Mouse (Mus musculus): ENCODE data around the gene Eml6. TPM values are rescaled to one million over a fixed set of nuclear protein-coding genes. Genes with fewer than 3 reads are reported as not detected.
A peak's percentile ranks its signal among the peaks of the same experiment; 100 is the strongest.

The Eml6 gene
- polyA plus RNA-seq, 1 experiment from 2014 or later, result 4.0 TPM

- Histone ChIP-seq H3K4me2 (replicated peaks) (no peak overlapping the region), H3K27me3 (no peaks in the 10 kb centered on the region), H3K4me1 (replicated peaks) (no peaks in the 10 kb centered on the region), H3K9ac (replicated peaks) (no peak overlapping the region), H3K36me3 (no peaks in the 10 kb centered on the region), H3K27ac (no peak overlapping the region), H3K9me3 (no peaks in the 10 kb centered on the region), H3K4me3 (replicated peaks) (no peak overlapping the region)
- no peak for ATAC-seq
- 85% methylated on average over 1 of the region's 1 CpGs for WGBS
These were observed 297.9 kb downstream of the Eml6 start for GRCm38 (mm10) chr11:29727901-29728300.

- Histone ChIP-seq H3K4me2 (replicated peaks) (no peak overlapping the region), H3K9me3 (no peaks in the 10 kb centered on the region), H3K27me3 (no peaks in the 10 kb centered on the region), H3K36me3 (no peaks in the 10 kb centered on the region), H3K27ac (no peak overlapping the region), H3K4me1 (replicated peaks) (no peaks in the 10 kb centered on the region), H3K4me3 (replicated peaks) (no peak overlapping the region), H3K9ac (replicated peaks) (no peak overlapping the region)
- ATAC-seq, result no peak
- WGBS, result 76% methylated on average over 1 of the region's 1 CpGs
These were observed 300.2 kb downstream of the Eml6 start for GRCm38 (mm10) chr11:29725610-29726009.

- H3K9me3 ChIP-seq, result no peaks in the 10 kb centered on the region
- no peak overlapping the region for H3K4me3 ChIP-seq (replicated peaks)
- no peaks in the 10 kb centered on the region for H3K4me1 ChIP-seq (replicated peaks)
- H3K27me3 ChIP-seq, result no peaks in the 10 kb centered on the region
- ATAC-seq, result no peak
- H3K9ac ChIP-seq (replicated peaks), result no peak overlapping the region
- no peaks in the 10 kb centered on the region for H3K36me3 ChIP-seq
- H3K4me2 ChIP-seq (replicated peaks), result no peak overlapping the region
- no peak overlapping the region for H3K27ac ChIP-seq
These were observed 300.7 kb downstream of the Eml6 start for GRCm38 (mm10) chr11:29725167-29725566.

- H3K27ac ChIP-seq, result no peak overlapping the region
- 97% methylated on average over 2 of the region's 2 CpGs for WGBS
- no peak for ATAC-seq
- H3K4me3 ChIP-seq (replicated peaks), result no peak overlapping the region
- no peaks in the 10 kb centered on the region for H3K27me3 ChIP-seq
- no peak overlapping the region for H3K9ac ChIP-seq (replicated peaks)
- H3K36me3 ChIP-seq, result no peaks in the 10 kb centered on the region
- H3K9me3 ChIP-seq, result no peaks in the 10 kb centered on the region
- 0 out of 2 replicates have a peak, but pooled peaks cover 4% of the 10 kb centered on the region for H3K4me1 ChIP-seq (replicated peaks)
- no peak overlapping the region for H3K4me2 ChIP-seq (replicated peaks)
These were observed 301.6 kb downstream of the Eml6 start for GRCm38 (mm10) chr11:29724213-29724612.

- no peak overlapping the region for H3K27ac ChIP-seq
- no peak overlapping the region for H3K4me2 ChIP-seq (replicated peaks)
- WGBS, result 76% methylated on average over 1 of the region's 1 CpGs
- H3K9me3 ChIP-seq, result no peaks in the 10 kb centered on the region
- no peaks in the 10 kb centered on the region for H3K27me3 ChIP-seq
- H3K9ac ChIP-seq (replicated peaks), result no peak overlapping the region
- no peaks in the 10 kb centered on the region for H3K36me3 ChIP-seq
- no peak for ATAC-seq
- peaks cover 14% of the 10 kb centered on the region for H3K4me1 ChIP-seq (replicated peaks)
- no peak overlapping the region for H3K4me3 ChIP-seq (replicated peaks)
These were observed 306.2 kb downstream of the Eml6 start for GRCm38 (mm10) chr11:29719597-29719996.

- H3K4me3 ChIP-seq (replicated peaks), result no peak overlapping the region
- peak overlapping the region; percentile 47; the same call in 1 of the 2 replicates for H3K27ac ChIP-seq
- H3K4me1 ChIP-seq (replicated peaks), result peaks cover 14% of the 10 kb centered on the region
- no peaks in the 10 kb centered on the region for H3K27me3 ChIP-seq
- peaks cover 5% of the 10 kb centered on the region; the same call in 1 of the 2 replicates for H3K36me3 ChIP-seq
- H3K4me2 ChIP-seq (replicated peaks), result no peak overlapping the region
- no peak overlapping the region for H3K9ac ChIP-seq (replicated peaks)
- ATAC-seq, result 0 out of 2 replicates have a peak, but pooled peaks have one; percentile 60
- 58% methylated on average over 6 of the region's 6 CpGs for WGBS
- H3K9me3 ChIP-seq, result no peaks in the 10 kb centered on the region
These were observed 307.3 kb downstream of the Eml6 start for GRCm38 (mm10) chr11:29718541-29718940.

GRCm38 (mm10) chr11:29715499-29715898 lies 310.3 kb downstream of the Eml6 start:
- Histone ChIP-seq H3K27me3 (no peaks in the 10 kb centered on the region), H3K4me1 (replicated peaks) (peaks cover 14% of the 10 kb centered on the region), H3K4me3 (replicated peaks) (no peak overlapping the region), H3K36me3 (peaks cover 20% of the 10 kb centered on the region), H3K4me2 (replicated peaks) (no peak overlapping the region), H3K9ac (replicated peaks) (no peak overlapping the region), H3K27ac (no peak overlapping the region), H3K9me3 (no peaks in the 10 kb centered on the region)
- no peak for ATAC-seq
- 95% methylated on average over 3 of the region's 3 CpGs for whole genome bisulfite sequencing

- WGBS, result 95% methylated on average over 2 of the region's 2 CpGs
- Histone ChIP-seq H3K4me3 (replicated peaks) (no peak overlapping the region), H3K4me2 (replicated peaks) (no peak overlapping the region), H3K27me3 (no peaks in the 10 kb centered on the region), H3K36me3 (peaks cover 26% of the 10 kb centered on the region), H3K27ac (no peak overlapping the region), H3K9me3 (no peaks in the 10 kb centered on the region), H3K4me1 (replicated peaks) (peaks cover 12% of the 10 kb centered on the region), H3K9ac (replicated peaks) (no peak overlapping the region)
- ATAC-seq, result no peak
These were observed 311.0 kb downstream of the Eml6 start for GRCm38 (mm10) chr11:29714789-29715188.

- peaks cover 29% of the 10 kb centered on the region for H3K36me3 ChIP-seq
- no peak overlapping the region for H3K9ac ChIP-seq (replicated peaks)
- ATAC-seq, result no peak
- H3K27ac ChIP-seq, result no peak overlapping the region
- WGBS, result 93% methylated on average over 7 of the region's 7 CpGs
- H3K4me1 ChIP-seq (replicated peaks), result peaks cover 9% of the 10 kb centered on the region
- H3K4me2 ChIP-seq (replicated peaks), result no peak overlapping the region
- no peaks in the 10 kb centered on the region for H3K9me3 ChIP-seq
- H3K4me3 ChIP-seq (replicated peaks), result no peak overlapping the region
- no peaks in the 10 kb centered on the region for H3K27me3 ChIP-seq
These were observed 311.7 kb downstream of the Eml6 start for GRCm38 (mm10) chr11:29714114-29714513.

- Histone ChIP-seq H3K4me2 (replicated peaks) (no peak overlapping the region), H3K4me1 (replicated peaks) (peaks cover 3% of the 10 kb centered on the region), H3K27ac (no peak overlapping the region), H3K36me3 (peaks cover 55% of the 10 kb centered on the region), H3K9ac (replicated peaks) (no peak overlapping the region), H3K27me3 (no peaks in the 10 kb centered on the region), H3K9me3 (no peaks in the 10 kb centered on the region), H3K4me3 (replicated peaks) (no peak overlapping the region)
- no peak for ATAC-seq
These were observed 316.3 kb downstream of the Eml6 start for GRCm38 (mm10) chr11:29709512-29709911.

- H3K4me1 ChIP-seq (replicated peaks), result peaks cover 11% of the 10 kb centered on the region
- ATAC-seq, result no peak
- no peak overlapping the region for H3K9ac ChIP-seq (replicated peaks)
- H3K4me2 ChIP-seq (replicated peaks), result no peak overlapping the region
- no peak overlapping the region for H3K27ac ChIP-seq
- H3K36me3 ChIP-seq, result peaks cover 44% of the 10 kb centered on the region
- no peak overlapping the region for H3K4me3 ChIP-seq (replicated peaks)
- no peaks in the 10 kb centered on the region for H3K9me3 ChIP-seq
- WGBS, result 91% methylated on average over 4 of the region's 4 CpGs
- no peaks in the 10 kb centered on the region for H3K27me3 ChIP-seq
These were observed 319.0 kb downstream of the Eml6 start for GRCm38 (mm10) chr11:29706845-29707244.

GRCm38 (mm10) chr11:29705263-29705662 lies 320.6 kb downstream of the Eml6 start:
- peaks cover 33% of the 10 kb centered on the region for H3K36me3 ChIP-seq
- no peaks in the 10 kb centered on the region for H3K9me3 ChIP-seq
- no peak overlapping the region for H3K27ac ChIP-seq
- H3K4me1 ChIP-seq (replicated peaks), result peaks cover 11% of the 10 kb centered on the region
- H3K4me3 ChIP-seq (replicated peaks), result no peak overlapping the region
- no peaks in the 10 kb centered on the region for H3K27me3 ChIP-seq
- H3K9ac ChIP-seq (replicated peaks), result no peak overlapping the region
- H3K4me2 ChIP-seq (replicated peaks), result no peak overlapping the region
- no peak for ATAC-seq

GRCm38 (mm10) chr11:29702721-29703120 lies 323.1 kb downstream of the Eml6 start:
- Histone ChIP-seq H3K4me3 (replicated peaks) (no peak overlapping the region), H3K36me3 (peaks cover 14% of the 10 kb centered on the region), H3K4me2 (replicated peaks) (no peak overlapping the region), H3K4me1 (replicated peaks) (peaks cover 16% of the 10 kb centered on the region), H3K9me3 (no peaks in the 10 kb centered on the region), H3K27ac (no peak overlapping the region), H3K27me3 (no peaks in the 10 kb centered on the region), H3K9ac (replicated peaks) (no peak overlapping the region)
- no peak for ATAC-seq
- WGBS, result 80% methylated on average over 3 of the region's 3 CpGs
